Mouse (Mus musculus) liver, postnatal 0 days (tissue): ENCODE data around the gene Btnl6. TPM values are rescaled to one million over a fixed set of nuclear protein-coding genes. Genes with fewer than 3 reads are reported as not detected.
"Not testable (repeated sequence)": the region's sequence is repeated elsewhere in the genome, so short reads cannot be mapped to it uniquely, and the experiment has no call there.

Source experiments
- ATAC-seq: fragments of 200-750 bp; cut with Nextera tagmentation; 2 replicates; pipeline ENCODE4 v1.8.0; 2017; ENCODE audit warnings: mild to moderate bottlenecking, moderate library complexity
- DNase-seq: peaks from one replicate; pipeline ENCODE4 v3.0.0-alpha.2; 2016
- H3K27ac ChIP-seq: fragments of 300-500 bp; sonication (generic); 2 replicates; pipeline ENCODE4 v1.5.1; 2014; ENCODE audit warnings: antibody characterized with exemption, moderate library complexity, mild to moderate bottlenecking, low read depth
- H3K27me3 ChIP-seq: fragments of 300-500 bp; sonication (generic); 2 replicates; pipeline ENCODE4 v1.6.1; 2014; ENCODE audit warnings: low read length, control low read depth, mixed read lengths; ENCODE audit not compliant: insufficient read depth
- H3K36me3 ChIP-seq: fragments of 300-500 bp; sonication (generic); replicated peaks from 2 replicates; pipeline ENCODE4 v1.6.1; 2014; ENCODE audit warnings: mild to moderate bottlenecking, control low read depth, low read length, moderate library complexity, mixed read lengths; ENCODE audit not compliant: insufficient read depth
- H3K4me1 ChIP-seq: fragments of 300-500 bp; sonication (generic); 2 replicates; pipeline ENCODE4 v1.6.1; 2014; ENCODE audit warnings: antibody characterized with exemption, mild to moderate bottlenecking, control low read depth; ENCODE audit not compliant: insufficient read depth
- H3K4me2 ChIP-seq: fragments of 300-500 bp; sonication (generic); 2 replicates; pipeline ENCODE4 v1.6.1; 2014; ENCODE audit warnings: low read depth, mild to moderate bottlenecking, low read length, moderate library complexity, mixed read lengths
- H3K4me3 ChIP-seq: fragments of 300-500 bp; sonication (generic); 2 replicates; pipeline ENCODE4 v1.5.1; 2014; ENCODE audit warnings: low read depth, low read length
- H3K9ac ChIP-seq: fragments of 300-500 bp; sonication (generic); replicated peaks from 2 replicates; pipeline ENCODE4 v1.6.1; 2014; ENCODE audit warnings: mild to moderate bottlenecking, moderate library complexity
- H3K9me3 ChIP-seq: fragments of 300-500 bp; sonication (generic); 2 replicates; pipeline ENCODE4 v1.6.1; 2016; ENCODE audit warnings: mild to moderate bottlenecking, control low read depth, low read length, mixed read lengths
- CTCF ChIP-seq: sonication (generic); IDR thresholded peaks from 2 replicates; pipeline ENCODE4 v1.5.1; 2016; ENCODE audit warnings: antibody characterized with exemption, low read depth
- EP300 ChIP-seq: IDR thresholded peaks from 2 replicates; pipeline ENCODE4 v1.6.1; 2016; ENCODE audit warnings: antibody characterized with exemption, low read depth, mild to moderate bottlenecking
- WGBS: fragments of 180-500 bp; shearing (Covaris S2); extraction: QIAGEN DNeasy Blood & Tissue Kit; methylation state at CpG from one replicate; pipeline ENCODE4 v1.1.7; 2014; ENCODE audit not compliant: insufficient replicate concordance; 5-methylcytosine and 5-hydroxymethylcytosine counted together
- polyA plus RNA-seq: library from polyadenylated mRNA; unstranded; fragments of >200 nt; fragmentation: Nextera tagmentation; extraction: Ambion mirVana; gene quantifications from 2 replicates; pipeline ENCODE4 v1.2.1, GENCODE M21; 2015

Btnl6 gene
- polyA plus RNA-seq, 1 experiment from 2014 or later: not detected

DNA sequence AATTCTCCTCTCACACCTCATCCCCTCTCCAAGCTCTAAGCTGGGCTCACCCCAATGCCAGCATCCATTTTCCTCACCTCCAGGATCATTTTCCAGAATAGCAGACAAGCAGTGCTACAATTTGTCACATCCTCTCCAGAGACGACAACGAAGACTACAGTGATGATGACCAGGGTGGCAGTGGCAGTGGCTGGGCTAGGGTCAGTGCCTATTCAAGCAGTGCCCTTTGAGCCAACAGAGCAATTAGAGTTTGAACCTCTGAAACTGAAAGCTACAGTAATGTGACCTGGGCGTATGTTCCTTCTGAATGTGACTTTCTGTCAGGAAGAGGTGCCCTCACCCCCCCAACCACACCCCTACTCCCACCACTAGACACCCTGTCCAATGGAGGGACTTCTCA, 32.0 kb upstream of the Btnl6 start:
- Histone ChIP-seq H3K9ac (no peak overlapping the region), H3K27me3 (no peaks in the 10 kb centered on the region), H3K27ac (no peak overlapping the region), H3K4me1 (no peaks in the 10 kb centered on the region), H3K9me3 (no peaks in the 10 kb centered on the region), H3K4me2 (no peak overlapping the region), H3K4me3 (no peak overlapping the region), H3K36me3 (no peaks in the 10 kb centered on the region)
- ATAC-seq (no peak), DNase-seq (no peak)
- TF ChIP-seq EP300: no peak
- WGBS: 72% methylated on average over 3 of the region's 3 CpGs

DNA sequence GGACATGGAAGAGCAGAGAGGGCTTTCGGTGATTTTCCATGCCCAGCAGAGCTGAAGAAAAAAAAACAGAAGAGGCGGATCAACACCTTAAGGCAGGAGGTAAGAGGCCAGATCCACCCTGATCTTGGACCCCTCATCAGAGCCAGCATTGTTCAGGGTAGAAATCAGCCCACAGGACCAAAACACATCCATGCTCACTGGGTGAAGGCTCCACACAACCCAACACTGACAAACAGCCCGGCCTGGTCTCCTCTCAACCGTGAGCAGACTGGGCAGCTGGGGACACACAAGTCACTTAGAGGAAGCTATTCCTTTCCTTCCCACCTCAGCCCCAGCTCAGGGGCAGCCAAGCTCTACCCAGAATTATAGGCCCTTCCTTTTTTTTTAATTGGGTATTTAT, 30.4 kb upstream of the Btnl6 start:
- Histone ChIP-seq H3K9ac (no peak overlapping the region), H3K4me3 (no peak overlapping the region), H3K4me1 (no peaks in the 10 kb centered on the region), H3K9me3 (no peaks in the 10 kb centered on the region), H3K27ac (no peak overlapping the region), H3K27me3 (no peaks in the 10 kb centered on the region), H3K4me2 (no peak overlapping the region), H3K36me3 (no peaks in the 10 kb centered on the region)
- WGBS: 77% methylated on average over 4 of the region's 4 CpGs
- no peak for DNase-seq
- TF ChIP-seq EP300: no peak
- no peak for TF ChIP-seq CTCF
- no peak for ATAC-seq

DNA sequence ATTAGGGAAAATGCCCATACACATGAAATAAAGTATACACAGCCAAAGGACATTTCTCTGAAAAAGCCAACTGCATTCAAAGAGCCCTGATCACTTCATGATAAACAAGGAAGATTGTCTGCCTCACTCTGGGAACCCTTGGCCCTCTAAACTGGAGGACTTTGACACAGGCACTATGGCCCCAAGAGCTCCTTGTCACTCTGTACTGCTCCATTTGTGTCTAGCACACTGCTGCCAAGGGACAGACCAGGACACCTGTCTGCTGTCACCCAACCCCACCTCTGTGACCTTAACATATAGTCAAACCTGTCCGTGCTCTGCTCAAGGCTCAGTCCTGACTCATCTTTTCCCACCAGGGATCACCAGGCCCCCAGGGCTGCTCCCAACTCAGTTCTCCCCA, 29.6 kb upstream of the Btnl6 start:
- DNase-seq (no peak), ATAC-seq (no peak)
- Histone ChIP-seq H3K36me3 (no peaks in the 10 kb centered on the region), H3K4me2 (no peak overlapping the region), H3K27ac (no peak overlapping the region), H3K9me3 (no peaks in the 10 kb centered on the region), H3K4me3 (no peak overlapping the region), H3K27me3 (no peaks in the 10 kb centered on the region), H3K9ac (no peak overlapping the region), H3K4me1 (no peaks in the 10 kb centered on the region)
- 82% methylated on average over 1 of the region's 1 CpGs for WGBS
- no peak for TF ChIP-seq CTCF
- TF ChIP-seq EP300: no peak

DNA sequence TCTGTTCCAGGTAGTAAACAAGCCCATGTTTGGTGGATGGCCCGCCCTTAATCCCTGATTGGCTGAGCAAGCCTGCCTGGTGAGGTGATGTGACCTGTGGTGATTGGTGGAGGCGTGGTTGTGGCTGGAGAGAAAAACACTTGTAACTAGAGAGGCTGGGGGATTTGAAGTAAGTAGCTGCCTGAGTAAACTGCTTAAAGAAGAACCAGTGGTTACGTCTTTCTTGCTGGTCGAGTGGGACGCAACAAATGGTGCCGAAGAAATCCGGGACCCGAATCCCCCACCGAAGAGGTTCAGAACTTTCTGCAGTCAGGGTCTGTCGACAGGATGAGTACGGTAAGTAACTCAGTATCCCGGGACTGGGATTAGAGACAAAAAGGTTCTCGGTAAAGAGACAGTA, 26.4 kb upstream of the Btnl6 start:
- H3K27ac ChIP-seq, H3K9ac ChIP-seq, H3K27me3 ChIP-seq, H3K4me2 ChIP-seq, H3K4me1 ChIP-seq, ATAC-seq, H3K4me3 ChIP-seq, H3K9me3 ChIP-seq, H3K36me3 ChIP-seq, DNase-seq: not testable (repeated sequence)
- WGBS: 93% methylated on average over 12 of the region's 13 CpGs

DNA sequence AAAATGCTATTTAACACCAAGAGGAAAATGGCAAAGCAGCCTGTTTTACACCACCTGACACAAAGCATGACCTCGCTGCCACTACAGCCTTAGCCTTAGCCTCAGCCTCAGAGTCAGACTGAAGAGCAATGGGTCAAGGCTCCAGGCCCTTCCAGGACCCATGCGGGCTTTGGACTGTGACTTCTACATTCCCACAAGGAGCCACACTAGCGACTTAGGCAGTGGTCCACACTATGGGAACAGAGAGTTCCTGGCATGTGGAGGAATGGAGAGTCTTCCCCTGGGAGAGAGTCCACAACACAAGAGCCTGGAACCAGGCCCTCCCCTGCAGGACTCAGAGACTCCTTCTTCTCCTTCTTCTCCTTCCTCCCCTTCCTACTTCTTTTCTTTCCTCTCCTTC, 15.5 kb upstream of the Btnl6 start:
- Histone ChIP-seq H3K27ac (no peak overlapping the region), H3K4me1 (no peaks in the 10 kb centered on the region), H3K4me2 (no peak overlapping the region), H3K9me3 (no peaks in the 10 kb centered on the region), H3K36me3 (no peaks in the 10 kb centered on the region), H3K9ac (no peak overlapping the region), H3K27me3 (no peaks in the 10 kb centered on the region), H3K4me3 (no peak overlapping the region)
- ATAC-seq (no peak), DNase-seq (no peak)
- no peak for TF ChIP-seq EP300
- TF ChIP-seq CTCF: no peak
- WGBS: 75% methylated on average over 3 of the region's 3 CpGs

DNA sequence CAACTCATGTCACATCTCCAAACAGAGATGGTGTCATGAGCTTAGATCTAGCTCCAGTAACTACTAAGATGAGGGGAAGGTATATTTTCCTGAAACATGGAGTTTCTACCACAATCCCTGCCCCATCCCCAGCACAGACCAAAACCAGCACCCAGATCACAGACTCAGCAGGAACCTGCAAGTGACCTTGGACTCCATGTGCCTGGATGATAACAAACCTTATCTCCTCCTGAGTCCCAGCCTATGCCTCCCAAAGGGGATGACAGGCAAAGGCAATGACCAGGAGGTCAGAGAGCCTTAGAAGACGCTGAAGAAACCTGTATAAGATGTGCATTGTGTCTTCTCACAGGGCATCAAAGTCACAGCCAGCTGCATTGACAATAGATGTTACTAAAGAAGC, 1.8 kb upstream of the Btnl6 start:
- no peak for ATAC-seq
- Histone ChIP-seq H3K4me2 (no peak overlapping the region), H3K4me3 (no peak overlapping the region), H3K4me1 (no peaks in the 10 kb centered on the region), H3K9me3 (no peaks in the 10 kb centered on the region), H3K27ac (no peak overlapping the region), H3K36me3 (no peaks in the 10 kb centered on the region), H3K27me3 (no peaks in the 10 kb centered on the region), H3K9ac (no peak overlapping the region)
- no peak for DNase-seq
- WGBS: 57% methylated on average over 1 of the region's 1 CpGs
- no peak for TF ChIP-seq CTCF
- no peak for TF ChIP-seq EP300

DNA sequence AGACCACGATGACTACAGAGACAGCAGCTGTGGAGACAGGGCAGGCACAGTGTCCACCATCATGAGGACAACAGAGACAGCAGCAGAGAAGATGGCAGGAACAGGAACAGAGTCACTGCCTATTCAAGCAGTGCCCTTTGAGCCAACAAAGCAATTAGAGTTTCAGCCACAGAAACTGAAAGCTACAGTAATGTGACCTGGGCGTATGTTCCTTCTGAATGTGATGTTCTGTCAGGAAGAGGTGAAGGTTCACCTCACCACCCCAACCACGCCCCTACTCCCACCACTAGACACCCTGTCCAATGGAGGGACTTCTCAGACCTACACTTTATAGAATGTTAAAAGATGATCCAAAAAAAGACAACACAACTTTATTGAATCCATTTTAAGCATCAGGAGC, 1.4 kb upstream of the Btnl6 start:
- H3K36me3 ChIP-seq, ATAC-seq, DNase-seq, H3K4me1 ChIP-seq, H3K4me2 ChIP-seq, H3K9me3 ChIP-seq, H3K27ac ChIP-seq, H3K4me3 ChIP-seq, H3K27me3 ChIP-seq, H3K9ac ChIP-seq: not testable (repeated sequence)
- 57% methylated on average over 3 of the region's 3 CpGs for WGBS
